Mouse (Mus musculus): ENCODE results near the gene Sdhc. TPM values are rescaled to one million over a fixed set of nuclear protein-coding genes. Genes with fewer than 3 reads are reported as not detected.
"Not testable (repeated sequence)": the region's sequence is repeated elsewhere in the genome, so short reads cannot be mapped to it uniquely, and the experiment has no call there.

The Sdhc gene
- polyA plus RNA-seq, 1 experiment = 72.1 TPM

- no peak for TF ChIP-seq CTCF (IDR thresholded peaks at IDR 0.05; ENCODE audit: control insufficient read depth, insufficient read depth, low read length)
- no peak for TF ChIP-seq POLR2A (IDR thresholded peaks at IDR 0.05; ENCODE audit: borderline replicate concordance, control insufficient read depth, low read depth, low read length)
- no peaks in the 10 kb centered on the region for H3K4me1 ChIP-seq (ENCODE audit: control insufficient read depth, insufficient read depth, low read length)
- 28% methylated on average over 4 of the region's 4 CpGs for WGBS
- H3K4me3 ChIP-seq (replicated peaks; ENCODE audit: control insufficient read depth, low read depth, low read length) = no peak overlapping the region
- no peak overlapping the region for H3K27ac ChIP-seq (ENCODE audit: control insufficient read depth, insufficient read depth, low read depth, low read length, poor library complexity)
These were observed 56.0 kb downstream of the Sdhc start for GRCm38 (mm10) chr1:171094424-171094823.

- 62% methylated on average over 2 of the region's 2 CpGs for WGBS
These were observed 59.6 kb downstream of the Sdhc start for GRCm38 (mm10) chr1:171090761-171091160.

GRCm38 (mm10) chr1:171089891-171090290, 60.5 kb downstream of the Sdhc start:
- Histone ChIP-seq H3K4me3 (replicated peaks; ENCODE audit: control insufficient read depth, low read depth, low read length) (no peak overlapping the region), H3K27ac (ENCODE audit: control insufficient read depth, insufficient read depth, low read depth, low read length, poor library complexity) (no peak overlapping the region), H3K4me1 (ENCODE audit: control insufficient read depth, insufficient read depth, low read length) (no peaks in the 10 kb centered on the region)
- TF ChIP-seq POLR2A (IDR thresholded peaks at IDR 0.05; ENCODE audit: borderline replicate concordance, control insufficient read depth, low read depth, low read length) (no peak), CTCF (IDR thresholded peaks at IDR 0.05; ENCODE audit: control insufficient read depth, insufficient read depth, low read length) (no peak)
- WGBS = 82% methylated on average over 1 of the region's 1 CpGs

More at GRCm38 (mm10) chr1:171090761-171091160, 59.6 kb downstream of the Sdhc start:
- Histone ChIP-seq H3K27ac (ENCODE audit: control insufficient read depth, insufficient read depth, low read depth, low read length, poor library complexity) (no peak overlapping the region), H3K4me3 (replicated peaks; ENCODE audit: control insufficient read depth, low read depth, low read length) (no peak overlapping the region), H3K4me1 (ENCODE audit: control insufficient read depth, insufficient read depth, low read length) (no peaks in the 10 kb centered on the region)
- TF ChIP-seq POLR2A (IDR thresholded peaks at IDR 0.05; ENCODE audit: borderline replicate concordance, control insufficient read depth, low read depth, low read length) (no peak), CTCF (IDR thresholded peaks at IDR 0.05; ENCODE audit: control insufficient read depth, insufficient read depth, low read length) (no peak)

GRCm38 (mm10) chr1:171088237-171088869, 62.0 kb downstream of the Sdhc start:
- H3K4me1 ChIP-seq (ENCODE audit: control insufficient read depth, insufficient read depth, low read length); H3K27ac ChIP-seq (ENCODE audit: control insufficient read depth, insufficient read depth, low read depth, low read length, poor library complexity); H3K4me3 ChIP-seq (replicated peaks; ENCODE audit: control insufficient read depth, low read depth, low read length): not testable (repeated sequence)
- WGBS = 8% methylated on average over 10 of the region's 10 CpGs

- TF ChIP-seq POLR2A (IDR thresholded peaks at IDR 0.05; ENCODE audit: borderline replicate concordance, control insufficient read depth, low read depth, low read length) = no peak
- TF ChIP-seq CTCF (IDR thresholded peaks at IDR 0.05; ENCODE audit: control insufficient read depth, insufficient read depth, low read length) = no peak
- 1% methylated on average over 26 of the region's 26 CpGs for WGBS
- no peak overlapping the region for H3K4me3 ChIP-seq (replicated peaks; ENCODE audit: control insufficient read depth, low read depth, low read length)
- H3K27ac ChIP-seq (ENCODE audit: control insufficient read depth, insufficient read depth, low read depth, low read length, poor library complexity) = no peak overlapping the region
- no peaks in the 10 kb centered on the region for H3K4me1 ChIP-seq (ENCODE audit: control insufficient read depth, insufficient read depth, low read length)
These were observed 64.7 kb downstream of the Sdhc start for GRCm38 (mm10) chr1:171085718-171086117.

- H3K27ac ChIP-seq (ENCODE audit: control insufficient read depth, insufficient read depth, low read depth, low read length, poor library complexity); H3K4me3 ChIP-seq (replicated peaks; ENCODE audit: control insufficient read depth, low read depth, low read length); H3K4me1 ChIP-seq (ENCODE audit: control insufficient read depth, insufficient read depth, low read length): not testable (repeated sequence)
- WGBS = 37% methylated on average over 12 of the region's 17 CpGs
These were observed 68.7 kb downstream of the Sdhc start for GRCm38 (mm10) chr1:171081512-171082231.

- H3K4me1 ChIP-seq (ENCODE audit: control insufficient read depth, insufficient read depth, low read length); H3K4me3 ChIP-seq (replicated peaks; ENCODE audit: control insufficient read depth, low read depth, low read length); H3K27ac ChIP-seq (ENCODE audit: control insufficient read depth, insufficient read depth, low read depth, low read length, poor library complexity): not testable (repeated sequence)
- no CpG with 5 or more reads among the region's 43 CpGs for WGBS
These were observed 70.6 kb downstream of the Sdhc start for GRCm38 (mm10) chr1:171079825-171080224.

- 0% methylated on average over 1 of the region's 35 CpGs for WGBS
- not testable (repeated sequence) for H3K4me3 ChIP-seq (replicated peaks; ENCODE audit: control insufficient read depth, low read depth, low read length); H3K27ac ChIP-seq (ENCODE audit: control insufficient read depth, insufficient read depth, low read depth, low read length, poor library complexity); H3K4me1 ChIP-seq (ENCODE audit: control insufficient read depth, insufficient read depth, low read length)
These were observed 71.1 kb downstream of the Sdhc start for GRCm38 (mm10) chr1:171079345-171079744.

GRCm38 (mm10) chr1:171078419-171078818, 72.0 kb downstream of the Sdhc start:
- H3K4me3 ChIP-seq (replicated peaks; ENCODE audit: control insufficient read depth, low read depth, low read length) = not testable (repeated sequence)
- 20% methylated on average over 12 of the region's 12 CpGs for WGBS

GRCm38 (mm10) chr1:171077955-171078354, 72.4 kb downstream of the Sdhc start:
- H3K4me1 ChIP-seq (ENCODE audit: control insufficient read depth, insufficient read depth, low read length); H3K27ac ChIP-seq (ENCODE audit: control insufficient read depth, insufficient read depth, low read depth, low read length, poor library complexity); H3K4me3 ChIP-seq (replicated peaks; ENCODE audit: control insufficient read depth, low read depth, low read length): not testable (repeated sequence)
- 3% methylated on average over 20 of the region's 27 CpGs for WGBS

More at GRCm38 (mm10) chr1:171078419-171078818, 72.0 kb downstream of the Sdhc start:
- not testable (repeated sequence) for H3K27ac ChIP-seq (ENCODE audit: control insufficient read depth, insufficient read depth, low read depth, low read length, poor library complexity); H3K4me1 ChIP-seq (ENCODE audit: control insufficient read depth, insufficient read depth, low read length)

- WGBS = 40% methylated on average over 5 of the region's 5 CpGs
- not testable (repeated sequence) for H3K27ac ChIP-seq (ENCODE audit: control insufficient read depth, insufficient read depth, low read depth, low read length, poor library complexity); H3K4me1 ChIP-seq (ENCODE audit: control insufficient read depth, insufficient read depth, low read length); H3K4me3 ChIP-seq (replicated peaks; ENCODE audit: control insufficient read depth, low read depth, low read length)
These were observed 73.2 kb downstream of the Sdhc start for GRCm38 (mm10) chr1:171077192-171077591.
